Mouse (Mus musculus): ENCODE results near the gene Nup62. TPM values are rescaled to one million over a fixed set of nuclear protein-coding genes. Genes with fewer than 3 reads are reported as not detected.

Gene Nup62
- polyA plus RNA-seq, 1 experiment = 6.9 TPM

DNA sequence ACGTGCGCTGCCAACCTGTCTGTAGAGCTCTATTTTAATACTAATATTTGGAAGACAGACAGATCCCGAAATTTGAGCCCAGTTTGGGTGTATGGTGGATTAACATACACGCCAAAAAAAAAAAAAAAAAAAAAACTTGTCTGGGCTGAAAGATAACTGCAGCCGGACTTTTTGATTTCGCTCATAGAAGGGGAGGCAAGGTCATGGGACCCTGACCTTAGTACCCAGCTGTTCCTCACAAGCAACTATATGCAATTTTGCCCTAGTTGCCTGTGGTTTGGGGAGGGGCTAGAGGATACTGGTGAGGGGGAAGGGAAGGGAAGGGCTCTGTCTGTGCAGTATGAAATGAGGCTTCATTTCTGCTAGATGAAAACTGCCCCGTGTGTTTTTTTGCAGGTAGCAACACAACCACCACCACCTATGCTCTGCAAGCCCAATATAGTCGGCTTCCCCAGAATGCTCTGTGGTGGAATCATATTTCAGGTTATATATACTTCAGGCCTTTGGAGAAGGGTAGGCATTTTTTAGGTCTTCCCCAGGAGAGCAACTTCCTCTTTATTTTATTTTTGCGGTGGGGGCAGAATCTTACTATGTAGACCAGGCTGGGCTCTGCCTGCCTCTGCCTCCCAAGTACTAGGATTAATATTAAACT is 40.5 kb downstream of the Nup62 start:
- Histone ChIP-seq H3K4me1 (ENCODE audit: control insufficient read depth) (peaks cover 97% of the 10 kb centered on the region), H3K4me3 (replicated peaks) (peak overlapping the region; percentile 73), H3K36me3 (ENCODE audit: control insufficient read depth) (peaks cover 54% of the 10 kb centered on the region), H3K9me3 (ENCODE audit: control insufficient read depth, low read length) (no peaks in the 10 kb centered on the region), H3K27me3 (ENCODE audit: control insufficient read depth) (no peaks in the 10 kb centered on the region)
- TF ChIP-seq GATA1 (IDR thresholded peaks at IDR 0.05; ENCODE audit: low read length) (no peak), TAL1 (IDR thresholded peaks at IDR 0.05; ENCODE audit: low read length) (no peak)

DNA sequence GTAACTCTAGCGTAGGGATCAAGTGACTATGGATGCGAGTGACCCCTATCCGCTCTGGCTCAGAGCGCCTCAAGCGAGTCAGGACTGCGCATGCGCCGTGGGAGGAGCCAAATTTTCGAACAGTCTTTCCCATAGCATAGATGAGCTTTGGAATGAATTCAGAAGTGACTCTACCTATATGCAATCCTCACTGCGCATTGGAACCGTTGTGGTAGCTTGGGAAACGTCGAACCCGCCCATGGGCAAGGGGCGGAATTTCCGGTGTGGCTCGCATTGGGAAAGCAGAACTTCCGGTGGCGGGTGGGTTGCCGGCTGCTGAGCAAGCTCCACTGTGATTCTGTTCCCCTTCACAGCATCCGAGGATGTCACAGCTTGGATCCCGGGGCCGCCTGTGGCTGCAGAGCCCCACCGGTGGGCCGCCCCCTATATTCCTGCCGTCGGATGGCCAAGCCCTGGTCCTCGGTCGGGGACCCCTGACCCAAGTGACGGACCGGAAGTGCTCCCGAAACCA is 41.2 kb downstream of the Nup62 start, which contains the start of gene Pnkp:
Pnkp (plus strand) TSS at position 98 of the 511 bp plus-strand sequence.
- Histone ChIP-seq H3K4me3 (replicated peaks) (peak within 1 kb of the TSS; percentile 73), H3K36me3 (ENCODE audit: control insufficient read depth) (peaks cover 54% of the 10 kb centered on the region), H3K27me3 (ENCODE audit: control insufficient read depth) (no peaks in the 10 kb centered on the region), H3K9me3 (ENCODE audit: control insufficient read depth, low read length) (no peaks in the 10 kb centered on the region), H3K4me1 (ENCODE audit: control insufficient read depth) (peaks cover 91% of the 10 kb centered on the region)
- TF ChIP-seq GATA1 (IDR thresholded peaks at IDR 0.05; ENCODE audit: low read length) (no peak), TAL1 (IDR thresholded peaks at IDR 0.05; ENCODE audit: low read length) (no peak)

DNA sequence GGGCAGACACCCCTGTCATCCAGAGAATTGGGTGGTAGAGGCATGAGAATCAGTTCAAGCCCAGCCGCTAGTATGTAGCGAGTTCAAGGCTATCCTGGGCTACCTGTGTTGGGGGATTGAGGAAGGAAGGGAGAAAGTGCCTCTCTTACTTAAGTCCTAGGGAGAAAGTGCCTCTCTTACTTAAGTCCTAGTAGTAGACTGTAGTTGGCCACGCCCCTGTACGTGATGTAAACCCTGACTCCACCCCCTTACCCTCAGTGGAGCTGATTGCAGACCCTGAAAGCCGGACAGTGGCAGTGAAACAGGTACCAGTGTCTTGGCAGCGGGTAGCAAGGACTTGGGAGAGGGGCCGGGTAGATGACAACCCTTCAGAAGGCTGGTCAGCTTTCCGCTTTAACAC is 42.0 kb downstream of the Nup62 start:
- no peak for TF ChIP-seq TAL1 (IDR thresholded peaks at IDR 0.05; ENCODE audit: low read length)
- TF ChIP-seq GATA1 (IDR thresholded peaks at IDR 0.05; ENCODE audit: low read length) = no peak
- no peaks in the 10 kb centered on the region for H3K9me3 ChIP-seq (ENCODE audit: control insufficient read depth, low read length)
- no peaks in the 10 kb centered on the region for H3K27me3 ChIP-seq (ENCODE audit: control insufficient read depth)
- H3K4me1 ChIP-seq (ENCODE audit: control insufficient read depth) = peaks cover 83% of the 10 kb centered on the region
- peak overlapping the region; percentile 73 for H3K4me3 ChIP-seq (replicated peaks)
- H3K36me3 ChIP-seq (ENCODE audit: control insufficient read depth) = peaks cover 54% of the 10 kb centered on the region

DNA sequence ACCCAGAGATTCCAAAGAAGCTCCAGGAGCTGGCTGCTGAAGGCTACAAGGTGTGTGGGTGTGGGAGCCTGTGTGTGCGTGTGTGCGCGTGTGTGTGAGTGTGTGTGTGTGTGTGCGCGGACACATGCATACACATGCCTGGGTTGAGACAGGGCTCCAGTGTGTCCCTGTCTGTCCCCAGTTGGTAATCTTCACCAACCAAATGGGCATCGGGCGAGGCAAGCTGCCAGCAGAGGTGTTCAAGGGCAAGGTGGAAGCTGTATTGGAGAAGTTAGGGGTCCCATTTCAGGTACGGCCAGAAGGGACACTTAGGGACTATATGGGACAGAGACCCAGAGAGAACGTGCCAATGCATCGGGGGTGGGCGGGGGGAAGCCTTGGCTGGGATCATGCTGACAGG is 44.0 kb downstream of the Nup62 start:
- H3K36me3 ChIP-seq (ENCODE audit: control insufficient read depth) = peaks cover 64% of the 10 kb centered on the region
- no peaks in the 10 kb centered on the region for H3K9me3 ChIP-seq (ENCODE audit: control insufficient read depth, low read length)
- H3K4me3 ChIP-seq (replicated peaks) = no peak overlapping the region
- H3K4me1 ChIP-seq (ENCODE audit: control insufficient read depth) = peaks cover 73% of the 10 kb centered on the region
- TF ChIP-seq GATA1 (IDR thresholded peaks at IDR 0.05; ENCODE audit: low read length) = no peak
- no peak for TF ChIP-seq TAL1 (IDR thresholded peaks at IDR 0.05; ENCODE audit: low read length)
- no peaks in the 10 kb centered on the region for H3K27me3 ChIP-seq (ENCODE audit: control insufficient read depth)

DNA sequence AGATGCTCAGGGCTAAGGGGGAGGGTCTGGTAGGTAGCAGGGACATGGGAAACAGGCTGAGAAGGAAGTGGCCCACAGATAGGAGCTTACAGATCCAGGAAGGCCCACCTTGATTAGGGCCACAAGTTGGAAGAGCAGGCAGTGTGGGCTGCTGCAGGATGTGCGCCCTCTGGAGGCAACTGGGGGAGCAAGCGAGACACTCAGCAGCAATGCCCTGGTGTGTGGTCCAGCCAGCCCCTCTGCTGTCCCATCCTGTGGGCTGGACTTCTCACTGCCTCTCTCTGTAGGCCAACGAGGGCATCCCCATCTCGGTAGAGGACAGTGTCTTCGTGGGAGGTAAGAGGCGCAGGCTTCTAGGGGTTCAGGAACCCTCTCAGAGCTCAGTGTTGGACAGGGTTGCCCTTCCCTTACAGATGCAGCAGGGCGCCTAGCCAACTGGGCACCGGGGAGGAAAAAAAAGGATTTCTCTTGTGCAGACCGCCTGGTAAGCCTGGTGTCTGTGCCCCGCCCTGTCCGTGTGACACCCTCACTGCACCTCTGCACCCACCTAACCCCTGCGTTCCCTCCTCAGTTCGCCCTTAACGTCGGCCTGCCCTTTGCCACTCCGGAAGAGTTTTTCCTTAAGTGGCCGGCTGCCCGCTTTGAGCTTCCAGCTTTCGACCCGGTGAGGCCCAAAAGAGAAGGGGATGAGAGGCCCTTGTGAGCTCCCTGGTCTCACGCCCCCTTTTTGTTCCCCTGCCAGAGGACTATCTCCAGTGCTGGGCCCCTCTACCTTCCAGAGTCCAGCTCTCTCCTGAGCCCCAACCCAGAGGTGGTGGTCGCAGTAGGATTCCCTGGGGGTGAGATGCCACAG is 44.9 kb downstream of the Nup62 start:
- H3K27me3 ChIP-seq (ENCODE audit: control insufficient read depth) = no peaks in the 10 kb centered on the region
- peaks cover 73% of the 10 kb centered on the region for H3K36me3 ChIP-seq (ENCODE audit: control insufficient read depth)
- H3K4me1 ChIP-seq (ENCODE audit: control insufficient read depth) = peaks cover 73% of the 10 kb centered on the region
- no peaks in the 10 kb centered on the region for H3K9me3 ChIP-seq (ENCODE audit: control insufficient read depth, low read length)
- TF ChIP-seq TAL1 (IDR thresholded peaks at IDR 0.05; ENCODE audit: low read length) (no peak), GATA1 (IDR thresholded peaks at IDR 0.05; ENCODE audit: low read length) (no peak)
- H3K4me3 ChIP-seq (replicated peaks) = no peak overlapping the region

DNA sequence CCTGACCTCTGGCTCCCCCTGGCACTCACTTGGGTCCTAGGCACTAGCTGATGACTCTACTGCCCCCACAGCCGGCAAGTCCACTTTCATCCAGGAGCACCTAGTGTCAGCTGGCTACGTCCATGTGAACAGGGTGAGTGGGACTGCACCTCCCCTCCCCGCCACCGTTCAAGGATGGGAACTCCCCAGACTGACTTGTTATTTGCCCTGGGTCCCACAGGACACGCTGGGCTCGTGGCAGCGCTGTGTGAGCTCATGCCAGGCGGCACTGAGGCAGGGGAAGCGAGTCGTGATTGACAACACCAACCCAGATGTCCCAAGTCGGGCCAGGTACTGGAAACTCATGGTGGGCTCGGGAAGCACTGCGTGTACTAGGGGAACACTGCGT is 45.5 kb downstream of the Nup62 start:
- H3K27me3 ChIP-seq (ENCODE audit: control insufficient read depth) = no peaks in the 10 kb centered on the region
- no peaks in the 10 kb centered on the region for H3K9me3 ChIP-seq (ENCODE audit: control insufficient read depth, low read length)
- peaks cover 76% of the 10 kb centered on the region for H3K36me3 ChIP-seq (ENCODE audit: control insufficient read depth)
- no peak for TF ChIP-seq TAL1 (IDR thresholded peaks at IDR 0.05; ENCODE audit: low read length)
- TF ChIP-seq GATA1 (IDR thresholded peaks at IDR 0.05; ENCODE audit: low read length) = no peak
- H3K4me1 ChIP-seq (ENCODE audit: control insufficient read depth) = peaks cover 72% of the 10 kb centered on the region
- no peak overlapping the region for H3K4me3 ChIP-seq (replicated peaks)

DNA sequence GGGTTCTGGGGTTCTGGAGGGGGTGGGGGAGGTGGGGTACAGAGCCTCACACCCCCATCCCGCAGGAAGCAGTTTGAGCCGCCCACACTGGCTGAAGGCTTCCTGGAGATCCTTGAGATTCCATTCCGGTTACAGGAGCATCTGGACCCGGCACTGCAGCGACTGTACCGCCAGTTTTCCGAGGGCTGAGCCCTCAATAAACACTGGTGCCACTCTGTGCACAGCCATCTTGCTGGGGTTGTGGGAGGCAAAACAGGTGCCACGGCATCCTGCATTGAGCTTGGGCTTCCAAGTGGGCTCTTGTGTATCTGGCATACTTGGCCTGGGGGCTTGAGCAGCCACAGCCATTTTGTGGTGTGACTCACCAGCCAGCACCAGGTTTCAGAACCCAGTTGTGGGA is 46.5 kb downstream of the Nup62 start:
- TF ChIP-seq TAL1 (IDR thresholded peaks at IDR 0.05; ENCODE audit: low read length) (no peak), GATA1 (IDR thresholded peaks at IDR 0.05; ENCODE audit: low read length) (no peak)
- Histone ChIP-seq H3K4me1 (ENCODE audit: control insufficient read depth) (peaks cover 72% of the 10 kb centered on the region), H3K36me3 (ENCODE audit: control insufficient read depth) (peaks cover 78% of the 10 kb centered on the region)

DNA sequence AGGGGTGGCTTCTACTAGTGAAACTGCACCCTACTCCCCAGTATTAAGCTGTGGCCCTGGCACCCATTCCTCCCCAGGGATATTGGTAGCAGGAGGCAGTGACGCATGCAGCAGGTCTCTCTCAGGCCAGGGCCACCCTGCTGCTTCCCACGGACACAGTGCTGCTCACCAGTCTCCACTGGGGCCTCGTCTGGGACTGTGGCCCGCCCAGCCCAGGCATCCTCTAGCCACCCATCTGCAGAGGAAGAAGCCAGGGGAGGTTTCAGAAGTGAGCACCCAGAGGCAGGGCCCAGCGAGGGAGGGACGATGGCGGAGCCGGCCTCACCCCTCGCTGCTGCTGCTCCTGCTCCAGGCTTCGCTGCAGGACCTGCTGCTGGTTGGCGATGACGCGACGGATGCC is 47.3 kb downstream of the Nup62 start:
- TF ChIP-seq GATA1 (IDR thresholded peaks at IDR 0.05; ENCODE audit: low read length) = no peak
- no peak for TF ChIP-seq TAL1 (IDR thresholded peaks at IDR 0.05; ENCODE audit: low read length)

More for the DNA sequence above, 46.5 kb downstream of the Nup62 start:
- no peaks in the 10 kb centered on the region for H3K27me3 ChIP-seq (ENCODE audit: control insufficient read depth)
- H3K9me3 ChIP-seq (ENCODE audit: control insufficient read depth, low read length) = no peaks in the 10 kb centered on the region
- no peak overlapping the region for H3K4me3 ChIP-seq (replicated peaks)

DNA sequence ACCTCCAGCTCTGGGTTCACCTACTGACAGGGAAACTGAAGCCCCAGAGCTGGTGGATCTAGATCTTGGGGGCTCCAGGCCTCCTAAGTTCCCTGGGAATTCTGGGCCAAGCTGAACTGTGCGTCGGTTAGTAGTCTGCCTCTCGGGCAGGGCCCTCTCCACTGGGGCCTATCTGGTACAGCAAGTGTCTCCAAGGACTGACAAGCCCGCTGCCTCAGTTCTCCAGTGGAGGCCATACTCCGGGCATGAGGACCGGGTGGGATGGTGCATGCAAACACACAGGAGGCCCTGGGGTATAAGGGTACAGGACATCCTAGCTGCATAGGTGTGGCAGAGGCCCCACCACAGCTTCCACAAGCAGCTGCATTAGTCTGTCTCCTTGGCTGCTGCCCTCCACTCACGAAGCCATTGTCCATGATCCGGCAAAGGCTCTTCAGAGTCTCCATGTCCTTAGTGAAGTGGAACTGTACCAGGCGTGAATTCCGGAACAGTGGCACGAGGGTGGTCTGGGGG is 48.1 kb downstream of the Nup62 start:
- H3K9me3 ChIP-seq (ENCODE audit: control insufficient read depth, low read length) = no peaks in the 10 kb centered on the region
- H3K36me3 ChIP-seq (ENCODE audit: control insufficient read depth) = peaks cover 73% of the 10 kb centered on the region
- TF ChIP-seq TAL1 (IDR thresholded peaks at IDR 0.05; ENCODE audit: low read length) (no peak), GATA1 (IDR thresholded peaks at IDR 0.05; ENCODE audit: low read length) (no peak)
- H3K4me1 ChIP-seq (ENCODE audit: control insufficient read depth) = peaks cover 74% of the 10 kb centered on the region
- H3K27me3 ChIP-seq (ENCODE audit: control insufficient read depth) = peaks cover 3% of the 10 kb centered on the region; the same call in 1 of the 2 replicates
- H3K4me3 ChIP-seq (replicated peaks) = no peak overlapping the region

More for the DNA sequence above, 47.3 kb downstream of the Nup62 start:
- H3K9me3 ChIP-seq (ENCODE audit: control insufficient read depth, low read length) = no peaks in the 10 kb centered on the region
- no peak overlapping the region for H3K4me3 ChIP-seq (replicated peaks)
- H3K27me3 ChIP-seq (ENCODE audit: control insufficient read depth) = no peaks in the 10 kb centered on the region
- peaks cover 72% of the 10 kb centered on the region for H3K4me1 ChIP-seq (ENCODE audit: control insufficient read depth)
- H3K36me3 ChIP-seq (ENCODE audit: control insufficient read depth) = peaks cover 78% of the 10 kb centered on the region
